Mouse (Mus musculus) heart, adult 2 months (tissue): ENCODE measurements around the gene Hoxc8. TPM values are rescaled to one million over a fixed set of nuclear protein-coding genes. Genes with fewer than 3 reads are reported as not detected.

Experiments
- DNase-seq, 2 experiments: peaks; one replicate each; pipeline ENCODE4 v3.0.0; 2021
- H3K27ac ChIP-seq: fragments of 200-600 bp; 2 replicates; pipeline ENCODE4 v1.8.1; 2022
- H3K27me3 ChIP-seq: fragments of 200-500 bp; 2 replicates; pipeline ENCODE4 v1.6.1; 2012; ENCODE audit warnings: mild to moderate bottlenecking, low read length, inconsistent platforms, mixed read lengths; ENCODE audit not compliant: control insufficient read depth, insufficient read depth
- H3K36me3 ChIP-seq: fragments of 200-500 bp; 2 replicates; pipeline ENCODE4 v1.6.1; 2012; ENCODE audit warnings: low read length, inconsistent platforms; ENCODE audit not compliant: control insufficient read depth, insufficient read depth
- H3K4me1 ChIP-seq: fragments of 200-500 bp; 2 replicates; pipeline ENCODE4 v1.6.1; 2011; ENCODE audit warnings: low read length; ENCODE audit not compliant: control insufficient read depth, insufficient read depth
- H3K4me3 ChIP-seq: fragments of 200-600 bp; 2 replicates; pipeline ENCODE4 v1.8.1; 2022
- H3K79me2 ChIP-seq: fragments of 200-500 bp; replicated peaks from 2 replicates; pipeline ENCODE4 v1.6.1; 2012; ENCODE audit warnings: mild to moderate bottlenecking, inconsistent platforms, low read length, moderate library complexity, mixed read lengths; ENCODE audit not compliant: control insufficient read depth, insufficient read depth
- H3K9ac ChIP-seq: fragments of 200-500 bp; 2 replicates; pipeline ENCODE4 v1.6.1; 2012; ENCODE audit warnings: low read depth, mild to moderate bottlenecking, control low read depth, inconsistent platforms, low read length, mixed read lengths
- CTCF ChIP-seq: fragments of 200-600 bp; IDR thresholded peaks from 2 replicates; pipeline ENCODE4 v1.8.1; 2022; ENCODE audit warnings: antibody characterized with exemption, mild to moderate bottlenecking, moderate library complexity
- EP300 ChIP-seq: fragments of 200-500 bp; IDR thresholded peaks from 2 replicates; pipeline ENCODE4 v1.6.1; 2011; ENCODE audit warnings: low read depth, low read length, control low read depth; ENCODE audit not compliant: insufficient read depth
- POLR2A ChIP-seq: fragments of 200-500 bp; IDR thresholded peaks from 2 replicates; pipeline ENCODE4 v1.6.1; 2011; ENCODE audit warnings: mild to moderate bottlenecking, low read depth, low read length, control low read depth; ENCODE audit not compliant: insufficient read depth
- WGBS: fragments of 180-500 bp; shearing (Covaris S2); methylation state at CpG from one replicate; pipeline ENCODE4 v1.1.7; 2018; 5-methylcytosine and 5-hydroxymethylcytosine counted together
- intact Hi-C: fragments of 180-260 bp; cut with DNase I; formaldehyde crosslinking; loops from one replicate; pipeline ENCODE4 v1.15.1; 2025
- polyA plus RNA-seq: library from polyadenylated mRNA; depleted of rRNA; stranded (reverse); fragments of >200 nt; gene quantifications from 2 replicates; pipeline ENCODE4 v1.2.3, GENCODE M21; 2012
- total RNA-seq, 2 experiments: library from RNA; stranded (reverse); gene quantifications; 2 replicates each; pipeline ENCODE4 v1.2.3; 2021

Gene Hoxc8
- total and polyA plus RNA-seq, 3 experiments, result not detected

DNA sequence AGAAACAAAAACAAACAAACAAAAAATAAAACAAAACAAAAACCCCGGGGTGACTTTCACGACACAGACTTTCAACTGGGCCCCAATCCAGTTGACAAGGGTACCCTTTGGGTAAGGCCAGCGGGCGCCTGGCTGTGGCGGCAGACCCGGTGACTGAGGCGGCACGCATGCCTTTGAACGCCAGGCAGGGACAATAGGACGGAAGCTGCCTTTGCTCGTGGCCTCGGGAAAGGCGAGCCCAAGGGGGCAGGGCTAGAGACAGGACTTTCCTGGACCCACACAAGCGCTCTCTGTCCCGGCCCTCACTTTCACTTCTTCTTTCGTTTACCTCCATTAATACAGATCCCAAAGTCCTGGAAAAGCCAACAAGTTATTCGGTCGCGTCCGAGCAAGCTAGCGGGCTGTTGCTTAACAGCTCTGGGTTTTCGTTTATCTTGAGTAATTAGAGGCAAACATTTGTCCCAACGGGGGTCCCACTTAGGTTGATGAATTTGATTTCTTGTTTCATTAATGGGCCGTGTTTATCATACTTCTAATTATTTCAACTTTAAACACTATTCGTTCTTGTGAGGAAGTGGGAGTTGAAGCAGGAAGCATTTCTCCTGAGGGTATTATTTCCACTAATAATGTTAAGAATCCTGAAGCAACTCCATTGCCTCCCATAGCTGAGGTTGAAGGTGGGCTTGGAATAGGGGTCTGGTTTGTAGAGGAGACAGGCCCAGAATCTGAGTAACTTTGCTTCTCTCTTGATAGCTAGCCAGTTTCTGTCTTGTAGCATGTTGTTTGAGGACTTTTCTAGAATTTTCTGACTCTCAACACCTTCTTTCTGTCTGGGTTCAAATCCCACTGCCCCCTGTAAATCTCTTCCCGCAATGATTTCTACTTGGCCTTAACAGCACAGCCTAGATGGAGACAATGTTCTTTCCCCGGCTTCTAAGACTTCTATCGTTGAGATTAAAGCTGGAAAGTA, 26.5 kb upstream of the Hoxc8 start:
- DNase-seq, result no peak
- TF ChIP-seq POLR2A (no peak), EP300 (no peak), CTCF (no peak)
- Histone ChIP-seq H3K4me1 (no peaks in the 10 kb centered on the region), H3K27ac (no peak overlapping the region), H3K36me3 (no peaks in the 10 kb centered on the region), H3K79me2 (no peaks in the 10 kb centered on the region), H3K4me3 (no peak overlapping the region), H3K9ac (no peak overlapping the region), H3K27me3 (peaks cover 42% of the 10 kb centered on the region)
- WGBS, result 2% methylated on average over 28 of the region's 28 CpGs
- intact Hi-C loops, result no loop called here

DNA sequence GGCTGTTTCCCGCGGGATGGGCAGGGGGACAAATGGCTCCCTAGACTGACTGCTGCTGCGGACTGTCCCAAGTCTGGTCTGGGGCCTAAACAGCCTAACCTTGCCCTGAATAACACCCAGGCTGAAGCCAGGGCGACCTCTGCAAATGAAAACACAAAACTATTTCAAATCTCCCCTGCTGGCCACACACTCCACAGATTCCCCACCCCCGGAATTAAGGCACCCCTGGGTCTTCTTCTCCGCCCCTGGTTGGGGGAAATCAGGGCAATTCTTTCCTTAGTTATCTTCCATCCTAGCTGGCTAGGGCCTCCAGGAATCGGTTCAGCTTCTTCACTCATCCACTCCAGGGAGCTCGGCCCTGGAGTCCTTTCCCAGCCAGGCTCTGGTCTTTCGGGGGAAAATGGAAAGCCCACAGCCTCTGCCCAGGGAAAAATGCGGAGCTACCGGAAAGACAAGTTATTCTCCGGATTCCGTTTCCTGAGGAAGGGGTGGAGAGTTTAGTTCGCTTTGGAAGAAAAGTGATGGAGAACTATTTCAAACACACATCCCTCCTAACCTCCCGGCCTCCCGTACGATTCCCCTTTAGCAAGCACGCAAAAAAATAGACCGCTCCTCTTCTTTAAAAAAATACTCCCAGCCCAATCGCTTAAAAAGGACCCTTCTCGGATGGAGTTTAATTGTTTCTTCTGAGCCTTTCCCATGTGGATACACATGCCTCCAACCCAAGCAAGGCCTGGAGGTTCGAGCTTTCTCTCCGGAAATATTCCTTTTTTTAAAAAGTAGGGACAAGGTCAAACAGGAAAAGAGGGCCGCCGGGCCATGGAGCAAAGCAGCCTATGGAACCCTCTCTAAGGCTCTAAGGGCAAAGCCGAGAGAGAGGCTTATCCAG, 25.2 kb upstream of the Hoxc8 start:
- no peak for DNase-seq
- Histone ChIP-seq H3K4me1 (no peaks in the 10 kb centered on the region), H3K79me2 (no peaks in the 10 kb centered on the region), H3K27ac (no peak overlapping the region), H3K9ac (no peak overlapping the region), H3K27me3 (peaks cover 40% of the 10 kb centered on the region), H3K36me3 (no peaks in the 10 kb centered on the region), H3K4me3 (no peak overlapping the region)
- TF ChIP-seq POLR2A, result no peak
- TF ChIP-seq CTCF, result no peak
- no peak for TF ChIP-seq EP300
- intact Hi-C loops, result no loop called here
- 8% methylated on average over 26 of the region's 26 CpGs for WGBS

DNA sequence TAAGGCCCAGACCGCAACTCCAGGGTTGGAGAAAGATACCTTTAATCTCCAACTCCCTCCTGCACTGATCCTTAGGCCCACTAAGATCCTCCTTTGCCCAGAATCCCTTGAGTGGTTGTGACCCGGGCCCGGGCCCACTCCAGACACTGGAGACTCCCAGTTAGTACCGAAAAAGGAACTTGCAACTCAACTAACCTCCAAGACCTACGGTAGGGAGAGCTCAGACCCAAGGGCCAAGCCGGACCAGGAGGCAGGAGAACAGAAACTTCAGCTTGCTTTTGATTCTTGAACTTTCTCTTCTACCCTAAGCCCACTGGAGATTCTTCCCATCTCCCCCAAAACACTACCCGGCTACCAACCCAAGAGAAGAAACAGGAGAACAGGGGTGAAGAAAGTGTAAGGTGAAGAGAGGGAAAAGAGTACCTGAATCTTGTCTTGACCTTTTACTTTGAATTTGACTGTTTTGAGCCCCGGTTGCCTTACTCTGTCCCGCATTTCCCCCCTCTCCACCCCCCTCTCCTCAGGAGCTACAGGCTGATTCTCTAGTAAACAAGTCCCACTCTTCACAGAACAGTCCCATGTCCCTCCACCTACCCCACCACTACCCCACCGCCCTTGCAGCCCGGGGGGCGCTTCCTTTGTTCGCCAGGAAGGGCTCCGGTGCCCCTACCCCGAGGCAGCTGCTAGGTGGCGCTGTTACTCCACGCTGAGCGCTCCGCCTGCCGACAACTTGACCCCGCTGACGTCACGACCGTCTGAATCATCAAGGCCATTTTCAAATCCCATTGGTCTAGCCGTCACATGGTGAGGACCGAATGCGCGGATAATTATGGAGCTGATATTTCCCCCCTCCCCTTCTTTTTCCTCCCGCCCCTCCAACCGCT, 24.3 kb upstream of the Hoxc8 start:
- Histone ChIP-seq H3K79me2 (no peaks in the 10 kb centered on the region), H3K27me3 (peaks cover 40% of the 10 kb centered on the region), H3K4me1 (no peaks in the 10 kb centered on the region), H3K36me3 (no peaks in the 10 kb centered on the region), H3K27ac (no peak overlapping the region), H3K4me3 (no peak overlapping the region), H3K9ac (no peak overlapping the region)
- WGBS, result 7% methylated on average over 29 of the region's 30 CpGs
- DNase-seq, result peak in 1 of 2 experiments; percentile 40
- TF ChIP-seq EP300, result no peak
- no peak for TF ChIP-seq POLR2A
- peak; percentile 59 for TF ChIP-seq CTCF
- intact Hi-C loops, result no loop called here

DNA sequence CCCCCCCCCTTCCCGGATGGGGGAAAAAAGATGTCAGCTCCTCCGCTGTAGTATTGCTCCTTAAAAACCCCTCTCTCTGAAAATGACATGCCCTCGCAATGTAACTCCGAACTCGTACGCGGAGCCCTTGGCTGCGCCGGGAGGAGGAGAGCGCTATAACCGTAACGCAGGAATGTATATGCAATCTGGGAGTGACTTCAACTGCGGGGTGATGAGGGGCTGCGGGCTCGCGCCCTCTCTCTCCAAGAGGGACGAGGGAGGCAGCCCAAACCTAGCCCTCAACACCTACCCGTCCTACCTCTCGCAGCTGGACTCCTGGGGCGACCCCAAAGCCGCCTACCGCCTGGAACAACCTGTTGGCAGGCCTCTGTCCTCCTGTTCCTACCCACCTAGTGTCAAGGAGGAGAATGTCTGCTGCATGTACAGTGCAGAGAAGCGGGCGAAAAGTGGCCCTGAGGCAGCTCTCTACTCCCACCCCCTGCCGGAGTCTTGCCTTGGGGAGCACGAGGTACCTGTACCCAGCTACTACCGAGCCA, 23.6 kb upstream of the Hoxc8 start, which contains the start of gene Hoxc10:
Gene Hoxc10, plus strand, starts transcription at position 21 of the 536 bp plus-strand sequence.
- no peak within 1 kb of the TSS for H3K4me3 ChIP-seq
- no peaks in the 10 kb centered on the region for H3K4me1 ChIP-seq
- no peak within 1 kb of the TSS for H3K27ac ChIP-seq
- TF ChIP-seq CTCF (no peak), POLR2A (no peak), EP300 (no peak)
- 5% methylated on average over 27 of the region's 27 CpGs for WGBS
- H3K9ac ChIP-seq, result no peak within 1 kb of the TSS
- no peak for DNase-seq
- intact Hi-C loops, result no loop called here
- no peaks in the 10 kb centered on the region for H3K36me3 ChIP-seq
- peaks cover 40% of the 10 kb centered on the region for H3K27me3 ChIP-seq
- H3K79me2 ChIP-seq, result no peaks in the 10 kb centered on the region

- WGBS, result 3% methylated on average over 12 of the region's 12 CpGs
- no peak within 1 kb of the TSS for H3K4me3 ChIP-seq
- H3K27me3 ChIP-seq, result peaks cover 39% of the 10 kb centered on the region
- H3K27ac ChIP-seq, result no peak within 1 kb of the TSS
- no peaks in the 10 kb centered on the region for H3K4me1 ChIP-seq
- DNase-seq, result no peak
- H3K79me2 ChIP-seq, result no peaks in the 10 kb centered on the region
- intact Hi-C loops, result no loop called here
- TF ChIP-seq POLR2A (no peak), CTCF (no peak), EP300 (no peak)
- H3K9ac ChIP-seq, result no peak within 1 kb of the TSS
- no peaks in the 10 kb centered on the region for H3K36me3 ChIP-seq
Measured at GRCm38 (mm10) chr15:102967312-102967510, 23.2 kb upstream of the Hoxc8 start, which contains the start of gene Hoxc5. TSS of gene Hoxc5 (plus strand) at chr15:102967443.
